Mouse (Mus musculus) liver, adult (tissue): ENCODE measurements around the gene S100a3.

ENCODE experiments used
- GATA4 ChIP-seq: IDR thresholded peaks from 2 replicates; pipeline ENCODE4 v1.6.1; 2014; ENCODE audit warnings: mild to moderate bottlenecking, low read length; ENCODE audit not compliant: insufficient replicate concordance

Gene S100a3

GRCm38 (mm10) chr3:90605736-90606135 lies 45.4 kb downstream of the S100a3 start:
- TF ChIP-seq GATA4: no peak

- TF ChIP-seq GATA4: no peak
Observed at GRCm38 (mm10) chr3:90606185-90606584, 45.8 kb downstream of the S100a3 start.

- TF ChIP-seq GATA4: no peak
Observed at GRCm38 (mm10) chr3:90607361-90607760, 47.0 kb downstream of the S100a3 start.

GRCm38 (mm10) chr3:90608223-90608622 lies 47.8 kb downstream of the S100a3 start, which contains the start of gene S100a5:
S100a5 (plus strand) TSS chr3:90608523.
- no peak for TF ChIP-seq GATA4

GRCm38 (mm10) chr3:90609102-90609501 lies 48.7 kb downstream of the S100a3 start:
- no peak for TF ChIP-seq GATA4

GRCm38 (mm10) chr3:90611494-90611893 lies 51.1 kb downstream of the S100a3 start:
- TF ChIP-seq GATA4: no peak

- no peak for TF ChIP-seq GATA4
Observed at GRCm38 (mm10) chr3:90612061-90612460, 51.7 kb downstream of the S100a3 start.

- no peak for TF ChIP-seq GATA4
Observed at GRCm38 (mm10) chr3:90612728-90613291, 52.4 kb downstream of the S100a3 start, which contains the start of gene S100a6. S100a6 (plus strand) TSS chr3:90612882.

- no peak for TF ChIP-seq GATA4
Observed at GRCm38 (mm10) chr3:90613461-90614147, 53.2 kb downstream of the S100a3 start.

- TF ChIP-seq GATA4: no peak
Observed at GRCm38 (mm10) chr3:90614148-90614530, 53.8 kb downstream of the S100a3 start.

- TF ChIP-seq GATA4: no peak
Observed at GRCm38 (mm10) chr3:90614611-90615251, 54.4 kb downstream of the S100a3 start.

GRCm38 (mm10) chr3:90615415-90615814 lies 55.0 kb downstream of the S100a3 start:
- no peak for TF ChIP-seq GATA4

- no peak for TF ChIP-seq GATA4
Observed at GRCm38 (mm10) chr3:90615911-90616310, 55.5 kb downstream of the S100a3 start.

- TF ChIP-seq GATA4: no peak
Observed at GRCm38 (mm10) chr3:90617586-90617985, 57.2 kb downstream of the S100a3 start.

GRCm38 (mm10) chr3:90621552-90621951 lies 61.2 kb downstream of the S100a3 start:
- no peak for TF ChIP-seq GATA4

- TF ChIP-seq GATA4: no peak
Observed at GRCm38 (mm10) chr3:90623435-90624071, 63.2 kb downstream of the S100a3 start.
